Mouse (Mus musculus) kidney, postnatal 0 days (tissue): ENCODE measurements around the gene Coro1c. TPM values are rescaled to one million over a fixed set of nuclear protein-coding genes. Genes with fewer than 3 reads are reported as not detected.

Experiments
- ATAC-seq: fragments of 200-750 bp; cut with Nextera tagmentation; replicated peaks from 2 replicates; pipeline ENCODE4 v1.8.0; 2017; ENCODE audit warnings: low read depth, moderate number of reproducible peaks, moderate TSS enrichment, moderate library complexity; ENCODE audit not compliant: low FRiP score
- DNase-seq: peaks from one replicate; pipeline ENCODE4 v3.0.0-alpha.2; 2016; ENCODE audit warnings: low spot score
- H3K27ac ChIP-seq: fragments of 300-500 bp; sonication (generic); 2 replicates; pipeline ENCODE4 v1.5.1; 2014; ENCODE audit warnings: mild to moderate bottlenecking
- H3K27me3 ChIP-seq: fragments of 300-500 bp; sonication (generic); 2 replicates; pipeline ENCODE4 v1.6.1; 2014; ENCODE audit warnings: low read length, mixed read lengths; ENCODE audit not compliant: insufficient read depth
- H3K36me3 ChIP-seq: fragments of 300-500 bp; sonication (generic); 2 replicates; pipeline ENCODE4 v1.6.1; 2014; ENCODE audit warnings: low read length, mixed read lengths; ENCODE audit not compliant: insufficient read depth
- H3K4me1 ChIP-seq: fragments of 300-500 bp; sonication (generic); replicated peaks from 2 replicates; pipeline ENCODE4 v1.6.1; 2014; ENCODE audit warnings: antibody characterized with exemption, low read length, mixed read lengths; ENCODE audit not compliant: insufficient read depth
- H3K4me2 ChIP-seq: fragments of 300-500 bp; sonication (generic); 2 replicates; pipeline ENCODE4 v1.6.1; 2014; ENCODE audit warnings: mild to moderate bottlenecking, low read length, moderate library complexity, mixed read lengths
- H3K4me3 ChIP-seq: fragments of 300-500 bp; sonication (generic); replicated peaks from 2 replicates; pipeline ENCODE4 v1.5.1; 2014; ENCODE audit warnings: low read depth, low read length
- H3K9ac ChIP-seq: fragments of 300-500 bp; sonication (generic); 2 replicates; pipeline ENCODE4 v1.6.1; 2014; ENCODE audit warnings: low read depth, low read length
- H3K9me3 ChIP-seq: fragments of 300-500 bp; sonication (generic); replicated peaks from 2 replicates; pipeline ENCODE4 v1.6.1; 2016; ENCODE audit warnings: low read length, inconsistent platforms, mixed read lengths
- CTCF ChIP-seq: IDR thresholded peaks from 2 replicates; pipeline ENCODE4 v1.5.1; 2016; ENCODE audit warnings: antibody characterized with exemption, low read depth, mild to moderate bottlenecking, moderate library complexity
- WGBS: fragments of 180-500 bp; shearing (Covaris S2); extraction: QIAGEN DNeasy Blood & Tissue Kit; methylation state at CpG from one replicate; pipeline ENCODE4 v1.1.7; 2014; 5-methylcytosine and 5-hydroxymethylcytosine counted together
- polyA plus RNA-seq: library from polyadenylated mRNA; unstranded; fragments of >200 nt; fragmentation: Nextera tagmentation; extraction: Ambion mirVana; gene quantifications from 2 replicates; pipeline ENCODE4 v1.2.1, GENCODE M21; 2015

Gene Coro1c
- polyA plus RNA-seq, 1 experiment from 2014 or later, result 69.5 TPM

GRCm38 (mm10) chr5:113850680-113851230, 57.8 kb downstream of the Coro1c start:
- Histone ChIP-seq H3K9ac (no peak overlapping the region), H3K36me3 (peaks cover 27% of the 10 kb centered on the region; the same call in 1 of the 2 replicates), H3K4me2 (no peak overlapping the region), H3K4me3 (no peak overlapping the region), H3K4me1 (no peaks in the 10 kb centered on the region), H3K9me3 (no peaks in the 10 kb centered on the region), H3K27ac (no peak overlapping the region), H3K27me3 (no peaks in the 10 kb centered on the region)
- DNase-seq (no peak), ATAC-seq (no peak)
- TF ChIP-seq CTCF, result no peak
- 69% methylated on average over 8 of the region's 8 CpGs for WGBS

- Histone ChIP-seq H3K4me3 (no peak overlapping the region), H3K9ac (no peak overlapping the region), H3K9me3 (no peaks in the 10 kb centered on the region), H3K27me3 (no peaks in the 10 kb centered on the region), H3K4me1 (no peaks in the 10 kb centered on the region), H3K36me3 (peaks cover 47% of the 10 kb centered on the region), H3K4me2 (no peak overlapping the region), H3K27ac (no peak overlapping the region)
- 0 out of 2 replicates have a peak, but pooled peaks have one; percentile 3 for TF ChIP-seq CTCF
- 82% methylated on average over 9 of the region's 9 CpGs for WGBS
- DNase-seq (no peak), ATAC-seq (no peak)
Observed at GRCm38 (mm10) chr5:113847636-113848035, 60.9 kb downstream of the Coro1c start.

- Histone ChIP-seq H3K4me2 (no peak overlapping the region), H3K36me3 (peaks cover 50% of the 10 kb centered on the region), H3K4me3 (no peak overlapping the region), H3K9ac (no peak overlapping the region), H3K4me1 (no peaks in the 10 kb centered on the region), H3K9me3 (no peaks in the 10 kb centered on the region), H3K27ac (no peak overlapping the region), H3K27me3 (no peaks in the 10 kb centered on the region)
- WGBS, result 96% methylated on average over 8 of the region's 8 CpGs
- DNase-seq, result no peak
- no peak for ATAC-seq
- TF ChIP-seq CTCF, result no peak
Observed at GRCm38 (mm10) chr5:113846656-113847055, 61.9 kb downstream of the Coro1c start.

- no peak for DNase-seq
- no peak for ATAC-seq
- no peak overlapping the region for H3K4me3 ChIP-seq
- H3K27me3 ChIP-seq, result no peaks in the 10 kb centered on the region
- WGBS, result 87% methylated on average over 8 of the region's 8 CpGs
- peaks cover 49% of the 10 kb centered on the region for H3K36me3 ChIP-seq
- H3K4me2 ChIP-seq, result no peak overlapping the region
- no peaks in the 10 kb centered on the region for H3K9me3 ChIP-seq
- TF ChIP-seq CTCF, result no peak
- no peak overlapping the region for H3K27ac ChIP-seq
- no peak overlapping the region for H3K9ac ChIP-seq
- H3K4me1 ChIP-seq, result no peaks in the 10 kb centered on the region
Observed at GRCm38 (mm10) chr5:113845627-113846026, 62.9 kb downstream of the Coro1c start.

- DNase-seq, result peak; percentile 67
- peak; percentile 75 for TF ChIP-seq CTCF
- Histone ChIP-seq H3K9me3 (no peaks in the 10 kb centered on the region), H3K9ac (no peak overlapping the region), H3K4me1 (no peaks in the 10 kb centered on the region), H3K36me3 (peaks cover 43% of the 10 kb centered on the region), H3K4me2 (no peak overlapping the region), H3K27me3 (no peaks in the 10 kb centered on the region), H3K27ac (no peak overlapping the region), H3K4me3 (no peak overlapping the region)
- no peak for ATAC-seq
- 60% methylated on average over 7 of the region's 7 CpGs for WGBS
Observed at GRCm38 (mm10) chr5:113844721-113845120, 63.8 kb downstream of the Coro1c start.

- WGBS, result 79% methylated on average over 15 of the region's 15 CpGs
- no peak overlapping the region for H3K9ac ChIP-seq
- H3K4me2 ChIP-seq, result no peak overlapping the region
- DNase-seq (no peak), ATAC-seq (no peak)
- no peak overlapping the region for H3K4me3 ChIP-seq
- TF ChIP-seq CTCF, result no peak
- H3K4me1 ChIP-seq, result no peaks in the 10 kb centered on the region
- no peaks in the 10 kb centered on the region for H3K9me3 ChIP-seq
- no peak overlapping the region for H3K27ac ChIP-seq
- no peaks in the 10 kb centered on the region for H3K27me3 ChIP-seq
- H3K36me3 ChIP-seq, result peaks cover 42% of the 10 kb centered on the region
Observed at GRCm38 (mm10) chr5:113844106-113844505, 64.5 kb downstream of the Coro1c start.

- DNase-seq (no peak), ATAC-seq (no peak)
- Histone ChIP-seq H3K36me3 (peaks cover 42% of the 10 kb centered on the region), H3K9ac (no peak overlapping the region), H3K4me3 (no peak overlapping the region), H3K27me3 (no peaks in the 10 kb centered on the region), H3K4me1 (no peaks in the 10 kb centered on the region), H3K4me2 (no peak overlapping the region), H3K9me3 (no peaks in the 10 kb centered on the region), H3K27ac (no peak overlapping the region)
- no peak for TF ChIP-seq CTCF
- 91% methylated on average over 9 of the region's 9 CpGs for WGBS
Observed at GRCm38 (mm10) chr5:113842906-113843305, 65.7 kb downstream of the Coro1c start.
